Mouse (Mus musculus): ENCODE results near the gene C2cd4d.

The C2cd4d gene

GRCm38 (mm10) chr3:94362138-94362537 lies at the start of gene C2cd4d:
Gene C2cd4d (plus strand): TSS chr3:94362438.
- DNase-seq = no peak

GRCm38 (mm10) chr3:94328681-94329080 lies 33.6 kb upstream of the C2cd4d start:
- DNase-seq = peak; percentile 21

- no peak for DNase-seq
These were observed 27.8 kb upstream of the C2cd4d start for GRCm38 (mm10) chr3:94334442-94334841.

GRCm38 (mm10) chr3:94338522-94338921 lies 23.7 kb upstream of the C2cd4d start:
- no peak for DNase-seq

GRCm38 (mm10) chr3:94341959-94342422 lies 20.2 kb upstream of the C2cd4d start, which contains the start of gene Them5:
Gene Them5 (plus strand): TSS chr3:94342099.
- DNase-seq = peak; percentile 36

- DNase-seq = no peak
These were observed 19.7 kb upstream of the C2cd4d start for GRCm38 (mm10) chr3:94342552-94342951.

- no peak for DNase-seq
These were observed 18.1 kb upstream of the C2cd4d start for GRCm38 (mm10) chr3:94344182-94344581.

GRCm38 (mm10) chr3:94344897-94345296 lies 17.3 kb upstream of the C2cd4d start:
- DNase-seq = no peak

- no peak for DNase-seq
These were observed 14.1 kb upstream of the C2cd4d start for GRCm38 (mm10) chr3:94348146-94348545.

GRCm38 (mm10) chr3:94360812-94361211 lies 1.4 kb upstream of the C2cd4d start:
- DNase-seq = no peak

GRCm38 (mm10) chr3:94363291-94364153 lies 1.3 kb downstream of the C2cd4d start:
- DNase-seq = peak; percentile 27

- DNase-seq = no peak
These were observed 1.9 kb downstream of the C2cd4d start for GRCm38 (mm10) chr3:94364154-94364526.

GRCm38 (mm10) chr3:94366761-94367160 lies 4.5 kb downstream of the C2cd4d start:
- peak; percentile 82 for DNase-seq

GRCm38 (mm10) chr3:94367511-94367910 lies 5.3 kb downstream of the C2cd4d start:
- no peak for DNase-seq

GRCm38 (mm10) chr3:94368631-94369030 lies 6.4 kb downstream of the C2cd4d start:
- DNase-seq = no peak

GRCm38 (mm10) chr3:94369709-94370108 lies 7.5 kb downstream of the C2cd4d start:
- DNase-seq = no peak

- peak; percentile 91 for DNase-seq
These were observed 9.4 kb downstream of the C2cd4d start for GRCm38 (mm10) chr3:94371637-94372036.

- no peak for DNase-seq
These were observed 9.8 kb downstream of the C2cd4d start for GRCm38 (mm10) chr3:94372038-94372437.

- peak; percentile 58 for DNase-seq
These were observed 10.4 kb downstream of the C2cd4d start, which contains the start of gene Rorc for GRCm38 (mm10) chr3:94372641-94373040. Gene Rorc (plus strand): TSS chr3:94372794.

- peak; percentile 32 for DNase-seq
These were observed 10.9 kb downstream of the C2cd4d start for GRCm38 (mm10) chr3:94373090-94373489.

GRCm38 (mm10) chr3:94373597-94374011 lies 11.4 kb downstream of the C2cd4d start:
- peak; percentile 57 for DNase-seq

GRCm38 (mm10) chr3:94374636-94375035 lies 12.4 kb downstream of the C2cd4d start:
- DNase-seq = no peak

- no peak for DNase-seq
These were observed 12.9 kb downstream of the C2cd4d start for GRCm38 (mm10) chr3:94375146-94375545.

GRCm38 (mm10) chr3:94375861-94376260 lies 13.6 kb downstream of the C2cd4d start:
- no peak for DNase-seq
